Mouse (Mus musculus) MN1 (cell line): Measurements from ENCODE around the gene Scn2a.
"Not testable (repeated sequence)": the region's sequence is repeated elsewhere in the genome, so short reads cannot be mapped to it uniquely, and the experiment has no call there.

Experiments
- DNase-seq: peaks from one replicate; pipeline ENCODE4 v3.0.0-alpha.2; 2016; ENCODE audit warnings: low spot score

Gene Scn2a

GRCm38 (mm10) chr2:65700246-65700645 is 79.7 kb downstream of the Scn2a start:
- no peak for DNase-seq

- no peak for DNase-seq
Measured at GRCm38 (mm10) chr2:65701175-65701574, 80.6 kb downstream of the Scn2a start.

GRCm38 (mm10) chr2:65722219-65722800 is 101.7 kb downstream of the Scn2a start:
- no peak for DNase-seq

GRCm38 (mm10) chr2:65745400-65745799 is 124.8 kb downstream of the Scn2a start:
- DNase-seq: peak; percentile 23

GRCm38 (mm10) chr2:65782442-65782841 is 161.9 kb downstream of the Scn2a start:
- DNase-seq: no peak

- DNase-seq: no peak
Measured at GRCm38 (mm10) chr2:65783392-65783791, 162.8 kb downstream of the Scn2a start.

GRCm38 (mm10) chr2:65792516-65792915 is 171.9 kb downstream of the Scn2a start:
- peak; percentile 69 for DNase-seq

- no peak for DNase-seq
Measured at GRCm38 (mm10) chr2:65793593-65793992, 173.0 kb downstream of the Scn2a start.

GRCm38 (mm10) chr2:65801054-65801709 is 180.6 kb downstream of the Scn2a start:
- no peak for DNase-seq

- no peak for DNase-seq
Measured at GRCm38 (mm10) chr2:65806556-65806955, 186.0 kb downstream of the Scn2a start.

GRCm38 (mm10) chr2:65811203-65811602 is 190.6 kb downstream of the Scn2a start:
- not testable (repeated sequence) for DNase-seq
